Mouse (Mus musculus) lung, postnatal 0 days (tissue): ENCODE data around the gene Metrn.

Source experiments
- CTCF ChIP-seq: IDR thresholded peaks from 2 replicates; pipeline ENCODE4 v1.5.1; 2016; ENCODE audit warnings: antibody characterized with exemption, mild to moderate bottlenecking
- EP300 ChIP-seq: IDR thresholded peaks from 2 replicates; pipeline ENCODE4 v1.6.1; 2016; ENCODE audit warnings: antibody characterized with exemption, mild to moderate bottlenecking, control low read depth

- no peak for TF ChIP-seq CTCF
- no peak for TF ChIP-seq EP300
Measured at GRCm38 (mm10) chr17:25777948-25778347, 19.0 kb downstream of the Metrn start.
